Mouse (Mus musculus) ES-E14 (cell line): Measurements from ENCODE around the gene Prickle2. TPM values are rescaled to one million over a fixed set of nuclear protein-coding genes. Genes with fewer than 3 reads are reported as not detected.
A peak's percentile ranks its signal among the peaks of the same experiment; 100 is the strongest.

ENCODE experiments used
- DNase-seq: peaks from one replicate; pipeline ENCODE4 v3.0.0-alpha.2; 2013; ENCODE audit warnings: low read depth, low spot score
- H3K27ac ChIP-seq: 2 replicates; pipeline ENCODE4 v1.5.1; 2012; ENCODE audit warnings: low read depth, mild to moderate bottlenecking, low read length, moderate library complexity, mixed read lengths; ENCODE audit not compliant: poor library complexity, insufficient read depth, severe bottlenecking
- H3K36me3 ChIP-seq: 2 replicates; pipeline ENCODE4 v1.6.1; 2012; ENCODE audit warnings: mild to moderate bottlenecking, low read length, moderate library complexity, mixed read lengths; ENCODE audit not compliant: control insufficient read depth, poor library complexity, insufficient read depth, severe bottlenecking
- H3K4me1 ChIP-seq, 2 experiments: fragments of 150-350 bp in 1 of 2; sonication (generic) in 1 of 2; 2 replicates each; pipeline ENCODE4 v1.6.1; 2012; ENCODE audit warnings: low read length in 2 of 2, mild to moderate bottlenecking in 1 of 2, mixed read lengths in 1 of 2; ENCODE audit not compliant: control insufficient read depth in 2 of 2, insufficient read depth in 2 of 2, poor library complexity in 1 of 2
- H3K4me3 ChIP-seq, 2 experiments: fragments of 150-350 bp in 1 of 2; sonication (generic) in 1 of 2; 2 replicates each; pipeline ENCODE4 v1.5.1; 2012; ENCODE audit warnings: low read length in 2 of 2, low read depth in 1 of 2, mild to moderate bottlenecking in 1 of 2, mixed read lengths in 1 of 2; ENCODE audit not compliant: insufficient read depth in 1 of 2, poor library complexity in 1 of 2, severe bottlenecking in 1 of 2
- H3K9ac ChIP-seq: 2 replicates; pipeline ENCODE4 v1.6.1; 2012; ENCODE audit warnings: low read depth, mild to moderate bottlenecking, low read length, mixed read lengths; ENCODE audit not compliant: poor library complexity, insufficient read depth, severe bottlenecking
- H3K9me3 ChIP-seq: fragments of 150-350 bp; sonication (generic); 2 replicates; pipeline ENCODE4 v1.6.1; 2012; ENCODE audit warnings: low read depth, mild to moderate bottlenecking, low read length; ENCODE audit not compliant: control insufficient read depth, insufficient read depth
- CHD2 ChIP-seq: IDR thresholded peaks from 2 replicates; pipeline ENCODE4 v1.6.1; 2014; ENCODE audit warnings: mild to moderate bottlenecking, low read depth, low read length, inconsistent platforms
- HCFC1 ChIP-seq: IDR thresholded peaks from 2 replicates; pipeline ENCODE4 v1.6.1; 2012; ENCODE audit warnings: low read length, inconsistent platforms, borderline replicate concordance; ENCODE audit not compliant: insufficient read depth
- MAFK ChIP-seq: IDR thresholded peaks from 2 replicates; pipeline ENCODE4 v1.6.1; 2014; ENCODE audit warnings: mild to moderate bottlenecking, low read depth, low read length, inconsistent platforms; ENCODE audit not compliant: insufficient read depth
- ZC3H11A ChIP-seq: IDR thresholded peaks from 2 replicates; pipeline ENCODE4 v1.6.1; 2012; ENCODE audit warnings: low read depth, mild to moderate bottlenecking, inconsistent platforms, low read length, borderline replicate concordance
- ZNF384 ChIP-seq: IDR thresholded peaks from 2 replicates; pipeline ENCODE4 v1.6.1; 2012; ENCODE audit warnings: low read depth, low read length, inconsistent platforms
- in situ Hi-C, 2 experiments: fragments of 600-800 bp; cut with MboI; formaldehyde crosslinking; loops; one replicate each; pipeline ENCODE4 v1.15.1; 2025; ENCODE audit warnings: low sequenced_read_pairs in 2 of 2, inconsistent platforms in 1 of 2; ENCODE audit not compliant: unreplicated experiment in 2 of 2
- total RNA-seq: library from RNA; depleted of rRNA; stranded (reverse); fragments of 300-350 nt; gene quantifications from 2 replicates; pipeline ENCODE4 v1.2.3, GENCODE M21; 2012

Gene Prickle2
- total RNA-seq, 1 experiment: 1.2 TPM

DNA sequence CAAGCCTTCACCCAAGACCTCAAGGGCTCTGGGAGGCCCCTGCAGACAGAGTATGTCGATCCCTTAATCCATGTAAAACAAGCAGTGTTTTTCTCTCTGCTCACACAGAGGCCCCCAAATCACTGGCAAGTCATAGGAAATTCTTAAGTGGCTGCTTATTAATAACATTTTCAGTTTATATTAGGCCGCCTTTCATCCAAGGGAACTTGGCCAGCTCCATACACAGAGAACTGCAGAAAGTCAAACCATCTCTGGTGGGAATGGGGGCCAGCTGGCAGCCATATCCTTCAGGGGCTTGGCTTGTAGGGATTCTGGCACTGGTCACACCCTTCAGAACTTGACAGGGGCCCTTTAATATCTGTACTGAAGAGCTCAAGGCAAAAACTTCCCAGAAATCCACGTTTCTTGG lies 237.6 kb downstream of the Prickle2 start:
- no peak for DNase-seq
- H3K9me3 ChIP-seq: no peaks in the 10 kb centered on the region
- in situ Hi-C loops: no loop called here
- H3K27ac ChIP-seq: no peak overlapping the region
- no peaks in the 10 kb centered on the region; a peak in 1 of 4 replicates for H3K4me1 ChIP-seq
- no peak for TF ChIP-seq ZC3H11A
- no peak for TF ChIP-seq ZNF384
- no peak for TF ChIP-seq HCFC1
- TF ChIP-seq MAFK: no peak
- TF ChIP-seq CHD2: no peak
- no peak overlapping the region for H3K9ac ChIP-seq
- H3K4me3 ChIP-seq: no peak overlapping the region
- H3K36me3 ChIP-seq: no peaks in the 10 kb centered on the region

DNA sequence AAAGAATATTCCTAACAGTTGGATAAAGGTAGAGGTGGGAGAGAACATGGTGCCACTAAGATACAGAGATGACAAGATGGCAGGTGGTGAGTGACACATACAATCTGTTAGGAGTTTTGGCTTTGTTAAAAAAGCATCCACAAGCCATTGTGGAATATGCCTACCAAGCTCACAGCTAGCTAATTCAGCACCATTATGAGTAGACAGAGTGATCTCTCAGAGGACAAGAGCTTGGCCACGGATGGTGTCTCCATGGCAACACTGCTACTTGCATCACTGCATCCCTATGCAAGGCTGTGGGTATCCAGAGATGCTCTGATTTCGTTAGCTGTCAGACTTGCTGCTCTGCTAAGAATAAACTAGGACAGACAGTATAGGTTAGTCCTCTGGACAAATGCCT lies 238.6 kb downstream of the Prickle2 start:
- Histone ChIP-seq H3K4me3 (no peak overlapping the region), H3K36me3 (no peaks in the 10 kb centered on the region)
- TF ChIP-seq HCFC1 (no peak), CHD2 (no peak), MAFK (no peak), ZC3H11A (no peak), ZNF384 (no peak)

DNA sequence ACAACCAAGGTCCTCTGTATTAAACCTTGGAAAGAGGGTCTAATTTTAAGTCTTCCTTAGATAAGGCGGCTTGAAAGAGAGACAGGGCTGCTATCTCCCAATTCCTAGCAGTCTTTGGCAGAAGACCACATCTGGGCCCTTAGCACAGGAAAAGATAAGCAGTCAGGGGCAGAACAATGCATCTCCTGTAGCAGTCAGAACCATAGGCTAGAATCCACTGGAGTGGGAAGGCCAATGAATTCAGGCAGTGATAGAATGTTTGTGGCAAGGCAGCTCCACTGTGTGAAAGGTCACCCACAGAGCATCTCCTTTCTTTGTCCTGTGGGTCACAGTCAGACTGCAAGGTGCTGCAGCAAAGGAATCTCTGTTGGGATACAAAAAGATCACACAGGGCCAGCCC lies 240.3 kb downstream of the Prickle2 start:
- H3K27ac ChIP-seq: no peak overlapping the region
- TF ChIP-seq ZC3H11A (no peak), ZNF384 (no peak), MAFK (no peak), HCFC1 (no peak), CHD2 (no peak)
- no peak overlapping the region for H3K9ac ChIP-seq
- H3K36me3 ChIP-seq: no peaks in the 10 kb centered on the region
- no peak for DNase-seq
- H3K9me3 ChIP-seq: no peaks in the 10 kb centered on the region
- H3K4me3 ChIP-seq: no peak overlapping the region
- H3K4me1 ChIP-seq: peaks cover 0 to 2% of the 10 kb centered on the region in 2 experiments; a peak in 1 of 4 replicates
- in situ Hi-C loops: no loop called here

More for the DNA sequence above, 238.6 kb downstream of the Prickle2 start:
- in situ Hi-C loops: no loop called here
- Histone ChIP-seq H3K27ac (no peak overlapping the region), H3K9me3 (no peaks in the 10 kb centered on the region), H3K4me1 (peaks cover 0 to 2% of the 10 kb centered on the region in 2 experiments; a peak in 1 of 4 replicates), H3K9ac (no peak overlapping the region)
- no peak for DNase-seq

DNA sequence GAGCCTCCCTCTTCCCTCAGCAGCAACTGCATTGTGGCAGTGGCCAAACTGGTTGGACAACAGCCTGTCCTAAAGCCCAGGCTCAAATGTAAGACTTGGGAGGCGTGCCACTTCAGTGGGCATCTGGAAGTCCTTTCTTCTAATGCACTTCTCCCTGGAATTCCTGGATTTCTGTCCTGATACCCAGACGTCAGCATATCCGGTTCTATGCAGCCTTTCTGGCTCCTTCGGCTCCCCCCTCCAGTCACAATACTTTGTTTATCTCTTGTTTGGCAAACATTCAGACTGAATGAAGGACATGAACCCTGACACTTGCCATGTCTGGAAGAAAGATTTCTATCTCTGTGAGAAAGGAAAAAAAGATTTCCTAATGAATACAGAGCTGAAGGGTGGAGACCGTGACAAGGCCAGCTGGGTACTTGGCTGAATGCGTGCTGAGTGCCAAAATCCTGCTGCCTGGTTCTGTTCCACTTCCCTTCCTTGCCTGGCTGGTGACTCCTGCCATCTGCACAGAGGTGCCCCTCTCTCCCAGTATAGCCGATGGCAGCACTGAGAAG lies 241.1 kb downstream of the Prickle2 start:
- TF ChIP-seq MAFK: no peak
- TF ChIP-seq ZNF384: no peak
- TF ChIP-seq ZC3H11A: no peak
- TF ChIP-seq HCFC1: no peak
- TF ChIP-seq CHD2: no peak
- H3K9ac ChIP-seq: no peak overlapping the region
- no peaks in the 10 kb centered on the region for H3K36me3 ChIP-seq
- no peak overlapping the region for H3K27ac ChIP-seq
- no peaks in the 10 kb centered on the region for H3K9me3 ChIP-seq
- peaks cover 0 to 2% of the 10 kb centered on the region in 2 experiments; a peak in 1 of 4 replicates for H3K4me1 ChIP-seq
- in situ Hi-C loops: no loop called here
- H3K4me3 ChIP-seq: no peak overlapping the region
- no peak for DNase-seq

DNA sequence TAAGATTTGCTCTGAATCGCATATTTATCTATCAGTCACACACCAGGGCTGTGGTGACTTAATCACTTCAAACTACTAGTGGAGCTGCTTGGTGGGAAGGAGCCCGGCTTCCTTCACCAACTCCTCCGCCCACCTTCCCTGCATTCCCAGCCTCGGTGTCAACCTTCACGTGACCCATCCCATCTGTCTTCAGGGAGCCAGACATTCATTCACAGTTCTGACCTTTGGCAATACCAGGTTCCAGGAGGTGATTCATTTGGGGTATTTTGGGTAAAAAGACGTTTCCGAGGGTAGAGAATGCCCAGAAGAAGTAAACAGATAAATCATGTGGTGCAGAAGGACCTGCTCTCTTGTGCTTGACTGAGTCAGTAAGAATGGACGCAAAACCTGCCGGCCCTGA lies 242.2 kb downstream of the Prickle2 start:
- no peaks in the 10 kb centered on the region for H3K9me3 ChIP-seq
- peak; percentile 9 for DNase-seq
- H3K9ac ChIP-seq: no peak overlapping the region
- H3K4me1 ChIP-seq: peaks cover 0 to 2% of the 10 kb centered on the region in 2 experiments; a peak in 1 of 4 replicates
- no peak overlapping the region for H3K27ac ChIP-seq
- in situ Hi-C loops: no loop called here
- no peak for TF ChIP-seq MAFK
- TF ChIP-seq CHD2: no peak
- TF ChIP-seq ZC3H11A: no peak
- no peak for TF ChIP-seq ZNF384
- TF ChIP-seq HCFC1: no peak
- H3K36me3 ChIP-seq: no peaks in the 10 kb centered on the region
- H3K4me3 ChIP-seq: no peak overlapping the region
